Mouse (Mus musculus): ENCODE data around the gene Olfr1352. TPM values are rescaled to one million over a fixed set of nuclear protein-coding genes. Genes with fewer than 3 reads are reported as not detected.

Gene Olfr1352
- not detected in 2 replicates for polyA plus RNA-seq (2012; rRNA removed; ENCODE audit: low replicate concordance)

GRCm38 (mm10) chr10:78980750-78981149 is at the start of gene Olfr1352:
TSS of gene Olfr1352 (plus strand) at chr10:78981050.

DNA sequence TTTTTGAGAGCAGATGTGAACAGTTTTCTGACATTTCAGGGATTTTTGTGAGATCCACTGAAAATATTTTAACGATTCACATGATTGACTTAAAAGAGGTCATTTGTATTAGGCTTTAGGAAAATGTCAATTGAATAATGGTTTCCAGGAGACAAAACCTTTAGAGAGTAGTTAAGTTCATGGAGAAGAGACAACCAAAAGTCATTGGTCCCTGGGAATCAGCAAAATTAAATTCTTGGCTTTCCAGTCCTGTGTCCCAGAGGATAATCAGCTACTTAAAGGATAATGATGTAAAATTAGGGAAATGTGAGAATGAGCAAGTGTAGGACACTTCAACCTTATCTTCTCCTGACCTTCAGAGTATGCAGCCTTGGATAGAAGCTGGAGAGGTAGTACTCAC is 30.5 kb upstream of the Olfr1352 start, which contains the start of gene Olfr8:
Gene Olfr8 (plus strand): TSS at position 301 of the 400 bp plus-strand sequence.

GRCm38 (mm10) chr10:78963009-78963408 is 17.8 kb upstream of the Olfr1352 start, which contains the start of gene Olfr1353:
TSS of gene Olfr1353 (plus strand) at chr10:78963309.

DNA sequence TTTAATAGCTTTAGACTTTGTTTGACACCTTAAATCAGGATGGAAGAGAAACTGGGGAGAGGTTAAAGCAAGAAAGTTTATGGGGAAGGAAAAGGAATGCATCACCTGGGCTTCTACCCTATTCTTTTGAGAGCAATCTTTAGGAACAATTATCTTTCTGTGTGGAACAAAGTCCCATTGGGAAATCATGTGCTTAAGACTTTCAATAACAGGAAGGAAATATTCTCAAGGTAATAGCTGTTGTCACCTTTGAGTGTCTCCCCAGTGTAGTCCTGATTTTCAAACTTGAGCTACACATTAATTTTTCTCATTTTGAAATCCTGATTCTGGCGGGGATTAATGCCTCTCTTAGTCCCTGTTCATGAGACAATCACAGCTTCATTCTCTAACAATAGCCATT is 31.3 kb downstream of the Olfr1352 start, which contains the start of gene Olfr1351:
Gene Olfr1351 (plus strand): TSS at position 301 of the 400 bp plus-strand sequence.

DNA sequence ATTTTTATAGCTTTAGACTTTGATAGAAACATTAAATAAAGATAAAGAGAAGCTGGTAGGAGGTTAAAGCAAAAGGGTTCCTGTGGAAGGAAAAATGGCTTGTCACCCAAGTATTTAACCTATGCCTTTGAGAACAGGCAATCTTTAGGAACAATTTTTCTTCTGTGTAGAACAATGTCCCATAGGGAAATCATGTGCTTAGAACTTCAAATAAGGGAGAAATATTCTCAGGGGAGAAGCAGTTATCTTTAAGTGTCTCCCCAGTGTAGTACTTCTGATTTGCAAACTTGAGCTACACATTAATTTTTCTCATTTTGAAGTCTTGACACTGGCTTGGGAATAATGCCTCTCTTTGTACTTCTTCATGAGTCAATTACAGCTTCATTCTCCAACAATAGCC is 47.6 kb downstream of the Olfr1352 start, which contains the start of gene Olfr57:
Gene Olfr57 (plus strand): TSS at position 301 of the 400 bp plus-strand sequence.

Other genes starting within 250 kb of the Olfr1352 start
- not detected in 2 replicates for gene Ccdc105, start 228.0 kb upstream of the Olfr1352 start, polyA plus RNA-seq (2012; rRNA removed; ENCODE audit: low replicate concordance)
- not detected in 2 replicates for gene Slc1a6, start 200.6 kb upstream of the Olfr1352 start, polyA plus RNA-seq (2012; rRNA removed; ENCODE audit: low replicate concordance)
- not detected in 2 replicates for gene Olfr1356, start 128.9 kb upstream of the Olfr1352 start, polyA plus RNA-seq (2012; rRNA removed; ENCODE audit: low replicate concordance)
- not detected in 2 replicates for gene Olfr1355, start 105.5 kb upstream of the Olfr1352 start, polyA plus RNA-seq (2012; rRNA removed; ENCODE audit: low replicate concordance)
- gene Olfr1354, start 67.9 kb upstream of the Olfr1352 start, polyA plus RNA-seq (2012; rRNA removed; ENCODE audit: low replicate concordance) = not detected in 2 replicates
- gene Olfr8, start 30.4 kb upstream of the Olfr1352 start, polyA plus RNA-seq (2012; rRNA removed; ENCODE audit: low replicate concordance) = not detected in 2 replicates
- not detected in 2 replicates for gene Olfr1353, start 17.7 kb upstream of the Olfr1352 start, polyA plus RNA-seq (2012; rRNA removed; ENCODE audit: low replicate concordance)
- gene Olfr1351, start 31.4 kb downstream of the Olfr1352 start, polyA plus RNA-seq (2012; rRNA removed; ENCODE audit: low replicate concordance) = not detected in 2 replicates
- not detected in 2 replicates for gene Olfr57, start 47.7 kb downstream of the Olfr1352 start, polyA plus RNA-seq (2012; rRNA removed; ENCODE audit: low replicate concordance)
- gene 2610008E11Rik, start 116.5 kb downstream of the Olfr1352 start, polyA plus RNA-seq (2012; rRNA removed; ENCODE audit: low replicate concordance) = 0.06 and 0.22 TPM in 2 replicates
- not detected in 2 replicates for gene Vmn2r80, start 167.7 kb downstream of the Olfr1352 start, polyA plus RNA-seq (2012; rRNA removed; ENCODE audit: low replicate concordance)